Mouse (Mus musculus): Measurements from ENCODE around the gene Sergef.

- TF ChIP-seq CTCF (IDR thresholded peaks at IDR 0.05; ENCODE audit: extremely low read depth, insufficient read depth, low read length) (no peak), POLR2A (IDR thresholded peaks at IDR 0.05; ENCODE audit: extremely low read depth, insufficient read depth, low read length) (no peak)
These were observed 36.6 kb downstream of the Sergef start for GRCm38 (mm10) chr7:46603051-46603450.
